Mouse (Mus musculus): ENCODE measurements around the gene Bpifa3.

GRCm38 (mm10) chr2:154142580-154142979 is 12.4 kb downstream of the Bpifa3 start, which contains the start of gene Bpifa1:
- TF ChIP-seq CTCF (IDR thresholded peaks at IDR 0.05; ENCODE audit: low read depth) = no peak
- no peak for TF ChIP-seq EP300 (optimal IDR thresholded peaks at IDR 0.05)
